Mouse (Mus musculus) cerebellum, adult 2 months (tissue): Measurements from ENCODE around the gene Olfr372.
"Not testable (repeated sequence)": the region's sequence is repeated elsewhere in the genome, so short reads cannot be mapped to it uniquely, and the experiment has no call there.

Source experiments
- CTCF ChIP-seq: fragments of 200-500 bp; IDR thresholded peaks from 2 replicates; pipeline ENCODE4 v1.5.1; 2011; ENCODE audit warnings: low read depth, mild to moderate bottlenecking, control low read depth, low read length, moderate library complexity, borderline replicate concordance; ENCODE audit not compliant: insufficient read depth
- POLR2A ChIP-seq: fragments of 200-500 bp; IDR thresholded peaks from 2 replicates; pipeline ENCODE4 v1.6.1; 2011; ENCODE audit warnings: low read length, control low read depth, borderline replicate concordance; ENCODE audit not compliant: insufficient read depth

DNA sequence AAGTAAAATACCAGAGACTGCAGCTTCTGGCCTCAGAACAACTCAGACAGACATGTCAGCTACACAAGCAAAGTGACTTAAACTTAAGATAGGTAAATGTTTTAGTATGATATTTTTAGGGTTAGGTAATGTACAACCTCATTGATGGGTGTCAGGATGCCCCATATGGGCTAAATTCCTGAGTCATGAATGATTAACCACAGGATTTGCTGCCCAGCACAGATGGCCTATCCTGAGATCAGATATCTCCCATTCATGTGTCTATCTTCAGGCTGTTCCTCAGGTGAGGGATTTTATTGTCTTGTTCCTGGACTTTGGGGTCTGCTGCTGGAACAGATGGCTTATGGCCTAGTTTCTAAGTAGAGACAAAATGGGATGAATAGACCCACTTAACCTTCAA, 13.6 kb downstream of the Olfr372 start:
- not testable (repeated sequence) for TF ChIP-seq CTCF, POLR2A
